Mouse (Mus musculus): Measurements from ENCODE around the gene Bin2. TPM values are rescaled to one million over a fixed set of nuclear protein-coding genes. Genes with fewer than 3 reads are reported as not detected.
A peak's percentile ranks its signal among the peaks of the same experiment; 100 is the strongest.
"Not testable (repeated sequence)": the region's sequence is repeated elsewhere in the genome, so short reads cannot be mapped to it uniquely, and the experiment has no call there.

Bin2 gene
- polyA plus RNA-seq, 1 experiment, result not detected

DNA sequence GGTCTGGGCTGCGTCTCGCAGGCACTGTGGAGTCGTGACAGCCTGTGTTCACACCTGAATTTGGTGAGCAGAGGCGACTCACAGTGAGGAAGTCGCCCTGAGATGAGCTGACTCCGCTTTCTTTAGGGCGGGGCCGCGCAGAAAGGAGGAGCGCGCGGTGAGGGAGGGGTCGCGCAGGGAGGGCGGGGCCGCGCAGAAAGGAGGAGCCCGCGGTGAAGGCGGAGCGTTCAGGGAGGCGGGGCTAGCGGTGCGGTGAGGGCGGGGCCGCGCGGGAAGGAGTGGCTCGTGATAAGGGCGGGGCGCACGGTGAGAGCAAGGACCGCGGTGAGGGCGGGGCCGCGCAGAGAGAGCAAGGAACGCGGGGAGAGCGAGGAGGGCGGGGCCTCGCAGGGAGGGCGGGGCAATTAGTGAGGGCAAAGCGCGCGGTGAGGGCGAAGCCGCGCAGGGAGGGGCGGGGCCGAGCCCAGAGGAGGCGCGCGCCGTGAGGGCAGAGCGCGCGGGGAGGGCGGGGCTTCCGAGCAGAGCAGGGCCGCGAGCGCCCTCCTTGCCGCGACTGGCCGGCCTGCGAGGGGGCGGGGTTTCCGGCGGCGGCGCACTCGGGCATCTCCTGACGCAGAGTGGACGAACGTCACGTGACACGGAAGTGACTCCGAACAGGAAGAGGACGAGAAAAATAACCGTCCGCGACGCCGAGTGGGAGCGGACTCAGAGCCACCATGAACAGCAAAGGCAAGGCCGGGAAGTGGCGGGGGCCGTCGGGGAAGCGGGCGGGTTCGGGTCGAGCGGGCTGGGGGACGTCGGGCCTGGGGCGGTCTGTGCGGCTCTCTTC lies 54.1 kb downstream of the Bin2 start, which contains the start of gene Dazap2:
Gene Dazap2 (plus strand): TSS at position 354 of the 829 bp plus-strand sequence.
- Histone ChIP-seq H3K27me3 (ENCODE audit: control insufficient read depth, insufficient read depth, insufficient read length) (no peaks in the 10 kb centered on the region), H3ac (ENCODE audit: control insufficient read depth, insufficient read length, low read depth) (peak within 1 kb of the TSS; percentile 80), H3K79me2 (ENCODE audit: control insufficient read depth, insufficient read depth) (peaks cover 21% of the 10 kb centered on the region), H3K36me3 (ENCODE audit: control insufficient read depth, insufficient read depth) (peaks cover 37% of the 10 kb centered on the region), H3K79me3 (ENCODE audit: low read depth) (peaks cover 15% of the 10 kb centered on the region), H3K4me3 (ENCODE audit: insufficient read depth, poor library complexity, severe bottlenecking) (peak within 1 kb of the TSS; percentile 100)
- TF ChIP-seq USF1 (IDR thresholded peaks at IDR 0.05; ENCODE audit: low read depth) (peak; percentile 97), CTCF (IDR thresholded peaks at IDR 0.05; ENCODE audit: control insufficient read depth, insufficient read depth, insufficient read length) (peak; percentile 47), MAX (IDR thresholded peaks at IDR 0.05) (no peak)

DNA sequence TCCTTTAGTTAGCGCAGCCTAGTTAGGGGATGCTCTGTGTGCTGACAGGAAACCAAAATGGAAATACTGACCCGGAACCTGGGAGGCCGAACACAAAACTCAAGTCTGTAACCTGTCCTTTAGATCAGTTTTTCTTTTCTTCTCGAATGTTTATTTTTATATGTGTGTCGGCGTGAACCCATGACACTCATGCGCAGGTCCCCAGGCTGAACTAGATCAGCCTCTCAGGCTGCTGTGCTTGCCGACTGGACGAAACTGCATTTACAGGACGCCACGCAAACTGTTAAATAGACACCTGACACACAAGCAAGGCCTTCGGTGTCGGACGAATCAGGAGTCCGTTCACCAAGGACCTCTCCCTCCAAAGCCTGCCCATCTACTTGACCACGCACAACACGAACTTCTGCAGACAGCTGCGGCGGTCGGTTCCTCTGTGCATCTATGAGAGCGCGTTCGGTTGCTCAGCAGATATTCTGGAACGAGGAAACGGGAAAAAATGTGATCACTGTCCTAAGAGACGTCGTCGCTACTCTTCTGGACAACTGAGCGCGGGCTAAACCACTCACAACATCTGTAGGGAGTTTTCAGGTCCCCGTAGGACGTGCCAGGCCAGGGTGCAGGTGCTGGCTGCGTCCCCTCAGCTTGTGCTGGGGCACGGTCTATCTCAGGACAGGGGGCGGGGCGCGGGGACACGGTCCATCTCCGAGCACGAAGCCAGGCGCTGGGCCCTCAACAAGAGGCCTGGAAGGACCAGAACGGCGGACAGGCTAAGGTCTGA lies 54.9 kb downstream of the Bin2 start:
- peaks cover 29% of the 10 kb centered on the region for H3K36me3 ChIP-seq (ENCODE audit: control insufficient read depth, insufficient read depth)
- no peak for TF ChIP-seq MAX (IDR thresholded peaks at IDR 0.05)
- TF ChIP-seq CTCF (IDR thresholded peaks at IDR 0.05; ENCODE audit: control insufficient read depth, insufficient read depth, insufficient read length), result no peak
- TF ChIP-seq FOSL1 (IDR thresholded peaks at IDR 0.05; ENCODE audit: insufficient read depth, low read length, poor library complexity, severe bottlenecking), result no peak
- TF ChIP-seq MYOG (IDR thresholded peaks at IDR 0.05; ENCODE audit: control insufficient read depth, extremely low read depth, insufficient read length), result no peak
- no peak for TF ChIP-seq CEBPB (IDR thresholded peaks at IDR 0.05; ENCODE audit: low read depth)
- no peak for TF ChIP-seq USF1 (IDR thresholded peaks at IDR 0.05; ENCODE audit: low read depth)
- TF ChIP-seq MYOD1 (IDR thresholded peaks at IDR 0.05; ENCODE audit: control insufficient read depth, insufficient read length, low read depth), result no peak

DNA sequence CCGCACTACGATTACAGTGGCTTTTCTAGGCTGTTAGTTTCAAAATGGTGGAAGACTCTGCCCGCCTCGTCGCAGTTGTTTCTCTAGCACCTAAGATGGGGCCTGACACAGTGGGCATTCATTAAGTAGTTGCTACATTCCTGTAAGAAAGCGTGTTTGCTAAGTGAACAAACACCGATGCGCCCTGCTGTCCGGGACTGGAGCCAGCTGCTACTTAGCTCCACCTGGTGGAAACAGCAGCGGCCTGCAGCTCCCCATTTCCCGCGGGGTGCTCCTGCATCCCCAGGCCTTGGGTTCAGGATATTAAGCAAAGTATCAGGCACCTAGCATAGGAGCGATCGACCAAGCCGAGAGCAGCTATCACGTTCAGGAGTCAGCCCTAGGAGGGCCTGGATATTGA lies 55.8 kb downstream of the Bin2 start:
- TF ChIP-seq FOSL1 (IDR thresholded peaks at IDR 0.05; ENCODE audit: insufficient read depth, low read length, poor library complexity, severe bottlenecking) (no peak), MYOD1 (IDR thresholded peaks at IDR 0.05; ENCODE audit: control insufficient read depth, insufficient read length, low read depth) (no peak), CEBPB (IDR thresholded peaks at IDR 0.05; ENCODE audit: low read depth) (no peak), CTCF (IDR thresholded peaks at IDR 0.05; ENCODE audit: control insufficient read depth, insufficient read depth, insufficient read length) (peak; percentile 96), MAX (IDR thresholded peaks at IDR 0.05) (peak; percentile 53), USF1 (IDR thresholded peaks at IDR 0.05; ENCODE audit: low read depth) (no peak)
- H3K27me3 ChIP-seq (ENCODE audit: control insufficient read depth, insufficient read depth, insufficient read length), result no peaks in the 10 kb centered on the region
- H3K79me2 ChIP-seq (ENCODE audit: control insufficient read depth, insufficient read depth), result peaks cover 21% of the 10 kb centered on the region
- peaks cover 21% of the 10 kb centered on the region for H3K36me3 ChIP-seq (ENCODE audit: control insufficient read depth, insufficient read depth)
- H3ac ChIP-seq (ENCODE audit: control insufficient read depth, insufficient read length, low read depth), result no peak overlapping the region
- no peak overlapping the region for H3K4me3 ChIP-seq (ENCODE audit: insufficient read depth, poor library complexity, severe bottlenecking)
- peaks cover 15% of the 10 kb centered on the region for H3K79me3 ChIP-seq (ENCODE audit: low read depth)

More for the DNA sequence above, 54.9 kb downstream of the Bin2 start:
- H3K4me3 ChIP-seq (ENCODE audit: insufficient read depth, poor library complexity, severe bottlenecking), result peak overlapping the region; percentile 100
- peaks cover 21% of the 10 kb centered on the region for H3K79me2 ChIP-seq (ENCODE audit: control insufficient read depth, insufficient read depth)
- no peaks in the 10 kb centered on the region for H3K27me3 ChIP-seq (ENCODE audit: control insufficient read depth, insufficient read depth, insufficient read length)
- peaks cover 15% of the 10 kb centered on the region for H3K79me3 ChIP-seq (ENCODE audit: low read depth)
- H3ac ChIP-seq (ENCODE audit: control insufficient read depth, insufficient read length, low read depth), result peak overlapping the region; percentile 80

DNA sequence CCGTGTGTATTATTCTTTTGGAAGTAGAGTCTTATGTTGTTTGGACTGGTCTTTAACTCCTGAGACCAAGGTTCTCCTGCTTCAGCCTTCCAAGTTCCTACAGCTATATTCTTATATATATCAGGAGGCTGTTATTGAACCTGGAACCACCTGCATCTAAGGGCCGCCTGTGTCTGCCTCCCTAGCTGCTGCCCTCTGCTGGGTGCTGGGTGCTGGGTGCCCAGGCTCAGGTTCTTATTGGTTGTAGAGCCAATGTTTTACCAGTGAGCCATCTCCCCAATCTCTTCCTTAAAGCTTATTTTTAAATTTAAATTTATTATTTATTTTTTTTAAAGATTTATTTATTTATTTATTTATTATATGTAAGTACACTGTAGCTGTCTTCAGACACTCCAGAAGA lies 56.9 kb downstream of the Bin2 start:
- Histone ChIP-seq H3K79me3 (ENCODE audit: low read depth) (peaks cover 14% of the 10 kb centered on the region), H3K27me3 (ENCODE audit: control insufficient read depth, insufficient read depth, insufficient read length) (no peaks in the 10 kb centered on the region), H3K36me3 (ENCODE audit: control insufficient read depth, insufficient read depth) (peaks cover 9% of the 10 kb centered on the region), H3ac (ENCODE audit: control insufficient read depth, insufficient read length, low read depth) (no peak overlapping the region), H3K4me3 (ENCODE audit: insufficient read depth, poor library complexity, severe bottlenecking) (no peak overlapping the region), H3K79me2 (ENCODE audit: control insufficient read depth, insufficient read depth) (peaks cover 16% of the 10 kb centered on the region)
- TF ChIP-seq CTCF (IDR thresholded peaks at IDR 0.05; ENCODE audit: control insufficient read depth, insufficient read depth, insufficient read length) (peak; percentile 45), MAX (IDR thresholded peaks at IDR 0.05) (no peak)

DNA sequence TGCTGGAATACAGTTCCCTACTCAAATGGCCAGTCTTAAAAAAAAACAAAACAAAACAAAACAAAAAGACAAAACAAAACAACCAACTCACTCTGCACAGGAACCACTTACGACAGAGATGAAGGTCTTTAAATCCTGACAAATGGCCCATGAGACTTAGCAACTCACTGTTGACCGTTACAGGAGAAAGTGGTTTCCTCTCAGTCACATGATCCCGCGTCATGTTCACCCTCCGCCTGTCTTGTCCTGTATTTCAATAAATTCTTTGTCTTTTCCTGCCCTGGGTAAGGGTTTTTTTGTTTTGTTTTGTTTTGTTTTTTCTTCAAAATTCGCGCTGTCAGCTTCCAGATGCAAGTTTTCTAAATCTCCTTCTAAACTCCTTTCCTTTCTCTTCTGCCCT lies 57.4 kb downstream of the Bin2 start:
- Histone ChIP-seq H3K79me2 (ENCODE audit: control insufficient read depth, insufficient read depth) (peaks cover 11% of the 10 kb centered on the region), H3ac (ENCODE audit: control insufficient read depth, insufficient read length, low read depth) (no peak overlapping the region), H3K4me3 (ENCODE audit: insufficient read depth, poor library complexity, severe bottlenecking) (no peak overlapping the region), H3K27me3 (ENCODE audit: control insufficient read depth, insufficient read depth, insufficient read length) (no peaks in the 10 kb centered on the region), H3K79me3 (ENCODE audit: low read depth) (peaks cover 11% of the 10 kb centered on the region), H3K36me3 (ENCODE audit: control insufficient read depth, insufficient read depth) (peaks cover 4% of the 10 kb centered on the region)
- TF ChIP-seq MYOD1 (IDR thresholded peaks at IDR 0.05; ENCODE audit: control insufficient read depth, insufficient read length, low read depth), result no peak
- no peak for TF ChIP-seq CTCF (IDR thresholded peaks at IDR 0.05; ENCODE audit: control insufficient read depth, insufficient read depth, insufficient read length)
- no peak for TF ChIP-seq FOSL1 (IDR thresholded peaks at IDR 0.05; ENCODE audit: insufficient read depth, low read length, poor library complexity, severe bottlenecking)
- no peak for TF ChIP-seq MAX (IDR thresholded peaks at IDR 0.05)
- TF ChIP-seq CEBPB (IDR thresholded peaks at IDR 0.05; ENCODE audit: low read depth), result no peak
- no peak for TF ChIP-seq MYOG (IDR thresholded peaks at IDR 0.05; ENCODE audit: control insufficient read depth, extremely low read depth, insufficient read length)
- no peak for TF ChIP-seq USF1 (IDR thresholded peaks at IDR 0.05; ENCODE audit: low read depth)

DNA sequence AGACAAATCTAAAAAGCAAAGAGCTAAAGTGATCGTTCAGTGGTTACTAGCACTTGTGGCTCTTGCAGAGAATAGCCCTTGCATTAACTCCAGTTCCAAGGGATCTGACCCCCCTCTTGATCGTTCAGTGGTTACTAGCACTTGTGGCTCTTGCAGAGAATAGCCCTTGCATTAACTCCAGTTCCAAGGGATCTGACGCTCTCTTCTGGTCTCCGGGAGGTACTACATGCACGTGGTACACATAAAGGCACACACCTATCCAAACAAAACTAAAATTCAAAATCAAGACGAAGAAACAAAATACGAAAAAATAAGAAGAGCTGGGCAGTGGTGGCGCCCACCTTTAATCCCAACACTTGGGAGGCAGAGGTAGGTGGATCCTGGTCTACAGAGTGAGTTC lies 62.7 kb downstream of the Bin2 start:
- H3K27me3 ChIP-seq (ENCODE audit: control insufficient read depth, insufficient read depth, insufficient read length); H3K36me3 ChIP-seq (ENCODE audit: control insufficient read depth, insufficient read depth); H3ac ChIP-seq (ENCODE audit: control insufficient read depth, insufficient read length, low read depth); H3K79me2 ChIP-seq (ENCODE audit: control insufficient read depth, insufficient read depth); H3K79me3 ChIP-seq (ENCODE audit: low read depth); H3K4me3 ChIP-seq (ENCODE audit: insufficient read depth, poor library complexity, severe bottlenecking): not testable (repeated sequence)

Data from C2C12 (cell line).